Comparison of ENCODE assay signal across 8 mouse cellular contexts in the genomic region with DNA sequence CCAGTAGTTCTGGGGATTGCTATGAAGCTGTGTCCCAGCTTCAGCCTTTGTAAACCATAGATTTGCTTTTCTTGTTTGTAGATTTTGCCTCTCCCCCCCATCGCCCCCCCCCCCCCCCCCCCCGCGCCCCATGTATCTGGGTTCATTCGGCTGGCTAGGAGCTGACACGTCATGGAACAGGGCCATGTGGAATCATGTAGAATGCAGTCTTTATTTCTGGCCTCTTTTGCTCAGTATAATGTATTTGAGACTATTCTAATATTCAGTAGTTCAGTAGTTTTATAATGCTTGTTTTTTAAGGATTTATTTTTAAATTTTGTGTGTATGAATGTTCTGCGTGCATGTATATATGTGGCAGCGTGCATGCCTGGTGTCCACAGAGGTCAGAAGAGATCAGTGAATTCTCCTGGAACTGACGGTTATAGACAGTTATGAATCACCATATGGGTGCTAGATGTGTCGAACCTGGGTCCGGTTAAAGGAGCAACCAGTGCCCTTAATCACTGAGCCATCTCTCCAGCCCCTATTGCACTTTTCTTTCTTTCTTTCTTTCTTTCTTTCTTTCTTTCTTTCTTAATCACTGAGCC. TPM values are rescaled to one million over a fixed set of nuclear protein-coding genes. Genes with fewer than 3 reads are reported as not detected.
A peak's percentile ranks its signal among the peaks of the same experiment; 100 is the strongest.
DNase-seq lines count a peak whose midpoint lies in the region; ATAC-seq and TF ChIP-seq lines count a peak whose summit lies in the region.

No protein-coding gene starts in this region.

- H3K4me1 ChIP-seq in kidney, embryonic 15.5 days: peaks cover 8% of the 10 kb centered on the region; the same call in 1 of the 2 replicates
- H3K4me1 ChIP-seq in kidney, adult 2 months (ENCODE audit: control insufficient read depth, insufficient read depth, low read length): no peaks in the 10 kb centered on the region; the same call in 1 of the 2 replicates
- H3K4me1 ChIP-seq in hindbrain, embryonic 14.5 days (replicated peaks; ENCODE audit: control insufficient read depth, insufficient read depth, low read length): peaks cover 5% of the 10 kb centered on the region; the same call in 1 of the 2 replicates
- 0 out of 2 replicates have a peak, but pooled peaks cover 4% of the 10 kb centered on the region for H3K4me1 ChIP-seq in midbrain, embryonic 14.5 days (ENCODE audit: control insufficient read depth, insufficient read depth, low read length)

- H3K27ac ChIP-seq in kidney, embryonic 15.5 days: peak overlapping the region; percentile 92; the same call in 1 of the 2 replicates
- no peak overlapping the region for H3K27ac ChIP-seq in kidney, adult 2 months (ENCODE audit: insufficient read depth, low read depth, low read length)
- H3K27ac ChIP-seq in hindbrain, embryonic 14.5 days: no peak overlapping the region
- H3K27ac ChIP-seq in midbrain, embryonic 14.5 days (replicated peaks; ENCODE audit: low read depth, low read length): no peak overlapping the region

- H3K4me2 ChIP-seq in kidney, embryonic 15.5 days: peak overlapping the region; percentile 72
- peak overlapping the region; percentile 69 for H3K4me2 ChIP-seq in hindbrain, embryonic 14.5 days (replicated peaks)
- H3K4me2 ChIP-seq in midbrain, embryonic 14.5 days (ENCODE audit: low read length): peak overlapping the region; percentile 58

- no peak for TF ChIP-seq CTCF in kidney, adult 2 months (conservative IDR thresholded peaks at IDR 0.05; ENCODE audit: insufficient read depth, insufficient read length, low read depth, low read length)

- peak overlapping the region; percentile 64 for H3K4me3 ChIP-seq in kidney, embryonic 15.5 days (replicated peaks)
- H3K4me3 ChIP-seq in kidney, adult 2 months (ENCODE audit: insufficient read depth, low read depth, low read length): no peak overlapping the region
- H3K4me3 ChIP-seq in hindbrain, embryonic 14.5 days (replicated peaks; ENCODE audit: low read length): peak overlapping the region; percentile 69
- peak overlapping the region; percentile 52 for H3K4me3 ChIP-seq in midbrain, embryonic 14.5 days (replicated peaks; ENCODE audit: low read depth, low read length)

- 0 out of 2 replicates have a peak, but pooled peaks have one; percentile 9 for ATAC-seq in kidney, embryonic 15.5 days (replicated peaks; ENCODE audit: low FRiP score)
- ATAC-seq in hindbrain, embryonic 14.5 days (ENCODE audit: low FRiP score): no peak
- ATAC-seq in midbrain, embryonic 14.5 days (ENCODE audit: low FRiP score, low TSS enrichment): no peak

- no peaks in the 10 kb centered on the region for H3K9me3 ChIP-seq in kidney, embryonic 15.5 days (replicated peaks)
- H3K9me3 ChIP-seq in hindbrain, embryonic 14.5 days (ENCODE audit: control insufficient read depth, low read length): no peaks in the 10 kb centered on the region
- H3K9me3 ChIP-seq in midbrain, embryonic 14.5 days (ENCODE audit: control insufficient read depth, low read length): no peaks in the 10 kb centered on the region

- TF ChIP-seq POLR2A in kidney, adult 2 months (IDR thresholded peaks at IDR 0.05; ENCODE audit: low read depth, low read length): no peak

- WGBS in kidney, embryonic 15.5 days: 30% methylated on average over 10 of the region's 10 CpGs
- 27% methylated on average over 10 of the region's 10 CpGs for WGBS in kidney, adult 2 months
- 44% methylated on average over 8 of the region's 10 CpGs for WGBS in hindbrain, embryonic 14.5 days
- 50% methylated on average over 7 of the region's 10 CpGs for WGBS in midbrain, embryonic 14.5 days

- DNase-seq in kidney, adult 2 months: no peak
- DNase-seq in MN1 (ENCODE audit: low spot score): peak; percentile 27
- DNase-seq in hindbrain, embryonic 14.5 days (ENCODE audit: low spot score): no peak
- DNase-seq in midbrain, embryonic 14.5 days: no peak
- DNase-seq in spleen, postnatal 10 days (ENCODE audit: low spot score in 2 of 2): no peak
- no peak for DNase-seq in left cerebral cortex, postnatal 25 days (ENCODE audit: low spot score in 2 of 2)
- no peak for DNase-seq in kidney, adult 18-20 months

- no peaks in the 10 kb centered on the region for H3K27me3 ChIP-seq in kidney, embryonic 15.5 days
- H3K27me3 ChIP-seq in kidney, adult 2 months (replicated peaks; ENCODE audit: control insufficient read depth, insufficient read depth, low read length): no peaks in the 10 kb centered on the region
- no peaks in the 10 kb centered on the region for H3K27me3 ChIP-seq in hindbrain, embryonic 14.5 days (ENCODE audit: control insufficient read depth, insufficient read depth, low read length)
- no peaks in the 10 kb centered on the region for H3K27me3 ChIP-seq in midbrain, embryonic 14.5 days (ENCODE audit: control insufficient read depth, insufficient read depth, low read length)

- intact Hi-C loops in left cerebral cortex, postnatal 25 days (cut with DNase I): no loop called here

- peaks cover 11% of the 10 kb centered on the region; the same call in 1 of the 2 replicates for H3K36me3 ChIP-seq in kidney, embryonic 15.5 days
- H3K36me3 ChIP-seq in kidney, adult 2 months (ENCODE audit: control insufficient read depth, insufficient read depth, low read length): no peaks in the 10 kb centered on the region
- no peaks in the 10 kb centered on the region for H3K36me3 ChIP-seq in hindbrain, embryonic 14.5 days (replicated peaks; ENCODE audit: control insufficient read depth, insufficient read depth)
- no peaks in the 10 kb centered on the region for H3K36me3 ChIP-seq in midbrain, embryonic 14.5 days (ENCODE audit: control insufficient read depth, insufficient read depth, low read length)

- peak overlapping the region; percentile 55 for H3K9ac ChIP-seq in kidney, embryonic 15.5 days
- H3K9ac ChIP-seq in hindbrain, embryonic 14.5 days: peak overlapping the region; percentile 56; the same call in 1 of the 2 replicates
- peak overlapping the region; percentile 41; the same call in 1 of the 2 replicates for H3K9ac ChIP-seq in midbrain, embryonic 14.5 days (replicated peaks; ENCODE audit: low read length)

RNA-seq across cellular contexts. Expression of gene Gins1, which starts 5.2 kb away (rescaled TPM):
- polyA plus RNA-seq in kidney, embryonic 15.5 days (2015; fragmentation: Nextera tagmentation; extraction: Ambion mirVana): 49.3 TPM in 2 replicates
- 0.52 and 0.57 TPM in 2 replicates for polyA plus RNA-seq in kidney, adult 2 months (2012; rRNA removed)
- 16.0 and 17.5 TPM in 2 replicates for polyA plus RNA-seq in hindbrain, embryonic 14.5 days (2014; fragmentation: Nextera tagmentation; extraction: Ambion mirVana)
- 19.2 and 21.3 TPM in 2 replicates for polyA plus RNA-seq in midbrain, embryonic 14.5 days (2014; fragmentation: Nextera tagmentation; extraction: Ambion mirVana)
- 1 to 10 TPM; 1.2 to 1.4 TPM for total RNA-seq in left cerebral cortex, postnatal 25 days (2021)

RNA-seq across cellular contexts. Expression of gene Abhd12, which starts 5.8 kb away (rescaled TPM):
- polyA plus RNA-seq in kidney, embryonic 15.5 days (2015; fragmentation: Nextera tagmentation; extraction: Ambion mirVana): 62.3 and 63.5 TPM in 2 replicates
- 62.6 and 64.2 TPM in 2 replicates for polyA plus RNA-seq in kidney, adult 2 months (2012; rRNA removed)
- 126 and 136 TPM in 2 replicates for polyA plus RNA-seq in hindbrain, embryonic 14.5 days (2014; fragmentation: Nextera tagmentation; extraction: Ambion mirVana)
- 102 and 105 TPM in 2 replicates for polyA plus RNA-seq in midbrain, embryonic 14.5 days (2014; fragmentation: Nextera tagmentation; extraction: Ambion mirVana)
- 100 to 1,000 TPM; 300 to 308 TPM for total RNA-seq in left cerebral cortex, postnatal 25 days (2021)

Comparison
In these comparisons a context has a peak if more than half of its experiments do, and no peak if none do; other contexts are left out.
1. RNA of gene Gins1, which starts 5.2 kb away (polyA plus RNA-seq): 49.3 TPM in kidney, embryonic 15.5 days, 19.2 to 21.3 TPM in midbrain, embryonic 14.5 days and 16.0 to 17.5 TPM in hindbrain, embryonic 14.5 days; 0.52 to 0.57 TPM in kidney, adult 2 months; every median in the first group is over 10 times any median in the second.
2. Peak in every context shown above with its lines, with median percentiles within 50 percentile points of each other: H3K4me2 ChIP-seq and H3K9ac ChIP-seq.